In genomic region chr11:53632122-53632733, GRCm38 (mm10) we compare ENCODE assay signal across 12 mouse cellular contexts. TPM values are rescaled to one million over a fixed set of nuclear protein-coding genes. Genes with fewer than 3 reads are reported as not detected.
DNase-seq lines count a peak whose midpoint lies in the region; ATAC-seq and TF ChIP-seq lines count a peak whose summit lies in the region.
"Had no signal": no experiment of that assay in that cellular context is flagged by ENCODE, and none has a peak within 500 bp of the region (broad histone marks: within the 10 kb centered on the region; RNA-seq: fewer than 3 reads in every experiment).

No protein-coding gene starts in this region.

- DNase-seq in heart, postnatal 0 days (ENCODE audit: low spot score), result no peak
- DNase-seq in heart, adult 11 months, result no peak
- peak; percentile 21 for DNase-seq in midbrain, embryonic 10.5 days (ENCODE audit: low spot score)
- no peak for DNase-seq in spleen, postnatal 10 days (ENCODE audit: low spot score in 2 of 2)
- no peak for DNase-seq in right cerebral cortex, postnatal 25 days
- DNase-seq: cerebellum, adult 8-10 months had no signal

- WGBS in heart, postnatal 0 days, result 70% methylated on average over 14 of the region's 14 CpGs
- WGBS in midbrain, embryonic 10.5 days, result 73% methylated on average over 14 of the region's 14 CpGs
- 69% methylated on average over 14 of the region's 14 CpGs for WGBS in midbrain, embryonic 16.5 days
- 76% methylated on average over 14 of the region's 14 CpGs for WGBS in small intestine, adult 2 months

- 0 out of 2 replicates have a peak, but pooled peaks cover 4% of the 10 kb centered on the region for H3K4me1 ChIP-seq in heart, postnatal 0 days (ENCODE audit: control insufficient read depth, insufficient read depth)
- peaks cover 17% of the 10 kb centered on the region for H3K4me1 ChIP-seq in midbrain, embryonic 10.5 days
- peaks cover 10% of the 10 kb centered on the region; the same call in 1 of the 2 replicates for H3K4me1 ChIP-seq in midbrain, embryonic 16.5 days (ENCODE audit: control insufficient read depth, insufficient read depth, low read length)
- H3K4me1 ChIP-seq in small intestine, adult 2 months (ENCODE audit: control insufficient read depth, insufficient read depth, insufficient read length, low read length), result peaks cover 5% of the 10 kb centered on the region; the same call in 1 of the 2 replicates

- no peak overlapping the region for H3K4me3 ChIP-seq in heart, postnatal 0 days (ENCODE audit: low read depth, low read length)
- no peak overlapping the region for H3K4me3 ChIP-seq in midbrain, embryonic 10.5 days
- H3K4me3 ChIP-seq in midbrain, embryonic 16.5 days (ENCODE audit: low read depth, low read length), result no peak overlapping the region
- no peak overlapping the region for H3K4me3 ChIP-seq in small intestine, adult 2 months (ENCODE audit: low read depth, low read length)
- H3K4me3 ChIP-seq: liver, embryonic 15.5 days had no signal

- no peak overlapping the region for H3K9ac ChIP-seq in heart, postnatal 0 days (replicated peaks; ENCODE audit: low read depth, low read length)
- H3K9ac ChIP-seq in midbrain, embryonic 16.5 days (ENCODE audit: low read depth, low read length), result no peak overlapping the region
- H3K9ac ChIP-seq: liver, embryonic 15.5 days had no signal

- no peak overlapping the region for H3K27ac ChIP-seq in heart, postnatal 0 days (ENCODE audit: low read depth)
- H3K27ac ChIP-seq in midbrain, embryonic 10.5 days (replicated peaks), result no peak overlapping the region
- H3K27ac ChIP-seq in midbrain, embryonic 16.5 days (ENCODE audit: low read length), result no peak overlapping the region
- no peak overlapping the region for H3K27ac ChIP-seq in small intestine, adult 2 months (ENCODE audit: insufficient read depth, low read depth, low read length)
- H3K27ac ChIP-seq: liver, embryonic 15.5 days had no signal

- TF ChIP-seq EP300 in heart, postnatal 0 days (IDR thresholded peaks at IDR 0.05; ENCODE audit: low read depth), result no peak

- peak; percentile 54 for TF ChIP-seq CTCF in heart, postnatal 0 days (IDR thresholded peaks at IDR 0.05; ENCODE audit: low read depth)
- TF ChIP-seq CTCF in small intestine, adult 2 months (IDR thresholded peaks at IDR 0.05; ENCODE audit: extremely low read depth, insufficient read length, insufficient replicate concordance, low read depth, low read length), result peak; percentile 11; the same call in 1 of the 2 replicates

- ATAC-seq in heart, postnatal 0 days (ENCODE audit: insufficient read depth, low read depth), result no peak
- ATAC-seq in midbrain, embryonic 16.5 days, result no peak
- ATAC-seq in common myeloid progenitor, adult 5-6 weeks (replicated peaks; ENCODE audit: low read depth, poor library complexity, severe bottlenecking), result peak; percentile 35; the same call in 1 of the 2 replicates

- no peak for TF ChIP-seq POLR2A in small intestine, adult 2 months (IDR thresholded peaks at IDR 0.05; ENCODE audit: low read depth, low read length)

- no peak overlapping the region for H3K4me2 ChIP-seq in heart, postnatal 0 days (ENCODE audit: low read depth, low read length)
- no peak overlapping the region for H3K4me2 ChIP-seq in midbrain, embryonic 16.5 days (ENCODE audit: low read length)
- H3K4me2 ChIP-seq: liver, embryonic 15.5 days had no signal

- H3K27me3 ChIP-seq in heart, postnatal 0 days (ENCODE audit: control insufficient read depth, insufficient read depth, low read length), result peaks cover 24% of the 10 kb centered on the region
- H3K27me3 ChIP-seq in midbrain, embryonic 10.5 days (ENCODE audit: low read depth, poor library complexity, severe bottlenecking), result peaks cover 44% of the 10 kb centered on the region
- H3K27me3 ChIP-seq in midbrain, embryonic 16.5 days (ENCODE audit: control insufficient read depth, insufficient read depth, low read depth, low read length), result peaks cover 12% of the 10 kb centered on the region
- H3K27me3 ChIP-seq in small intestine, adult 2 months (ENCODE audit: control insufficient read depth, insufficient read depth, low read length), result peaks cover 11% of the 10 kb centered on the region

- no peaks in the 10 kb centered on the region for H3K36me3 ChIP-seq in heart, postnatal 0 days (replicated peaks; ENCODE audit: control insufficient read depth, insufficient read depth, low read length)
- H3K36me3 ChIP-seq in midbrain, embryonic 10.5 days, result no peaks in the 10 kb centered on the region
- no peaks in the 10 kb centered on the region for H3K36me3 ChIP-seq in midbrain, embryonic 16.5 days (ENCODE audit: control insufficient read depth, insufficient read depth, low read length)
- H3K36me3 ChIP-seq in small intestine, adult 2 months (ENCODE audit: control insufficient read depth, insufficient read depth, low read length), result no peaks in the 10 kb centered on the region
- H3K36me3 ChIP-seq: liver, embryonic 15.5 days had no signal

- no peaks in the 10 kb centered on the region for H3K9me3 ChIP-seq in heart, postnatal 0 days (replicated peaks; ENCODE audit: control insufficient read depth, low read length)
- no peaks in the 10 kb centered on the region for H3K9me3 ChIP-seq in midbrain, embryonic 10.5 days (replicated peaks)
- H3K9me3 ChIP-seq in midbrain, embryonic 16.5 days (replicated peaks; ENCODE audit: control insufficient read depth, low read length, poor library complexity, severe bottlenecking), result no peaks in the 10 kb centered on the region
- H3K9me3 ChIP-seq: liver, embryonic 15.5 days had no signal

RNA-seq across cellular contexts. Expression of gene Il13, which starts 2.3 kb away (rescaled TPM):
- not detected in 2 replicates for total RNA-seq in heart, postnatal 0 days (2014; rRNA removed; ENCODE audit: low replicate concordance)
- polyA plus RNA-seq in heart, postnatal 0 days (2015; fragmentation: Nextera tagmentation; extraction: Ambion mirVana), result not detected in 2 replicates
- polyA plus RNA-seq in midbrain, embryonic 10.5 days (2016; fragmentation: Nextera tagmentation; extraction: Ambion mirVana), result not detected in 2 replicates
- not detected in 2 replicates for polyA plus RNA-seq in midbrain, embryonic 16.5 days (2015; fragmentation: Nextera tagmentation; extraction: Ambion mirVana)
- total RNA-seq in common myeloid progenitor, adult 5-6 weeks (2017), result 2.1 TPM in 1 of 2 replicates, not detected in the other
- 0.30 and 0.41 TPM in 2 replicates for polyA plus RNA-seq in small intestine, adult 2 months (2012; rRNA removed)
- total RNA-seq: heart, postnatal 10 days; layer of hippocampus, adult 18-20 months had no signal
- polyA plus RNA-seq: liver, embryonic 15.5 days had no signal

RNA-seq across cellular contexts. Expression of gene Il4, which starts 13.8 kb away (rescaled TPM):
- total RNA-seq in heart, postnatal 0 days (2014; rRNA removed; ENCODE audit: low replicate concordance), result not detected in 2 replicates
- 0.30 TPM in 1 of 2 replicates, not detected in the other for polyA plus RNA-seq in heart, postnatal 0 days (2015; fragmentation: Nextera tagmentation; extraction: Ambion mirVana)
- polyA plus RNA-seq in midbrain, embryonic 10.5 days (2016; fragmentation: Nextera tagmentation; extraction: Ambion mirVana), result 1.0 and 1.3 TPM in 2 replicates
- polyA plus RNA-seq in midbrain, embryonic 16.5 days (2015; fragmentation: Nextera tagmentation; extraction: Ambion mirVana), result 5.2 and 5.5 TPM in 2 replicates
- total RNA-seq in common myeloid progenitor, adult 5-6 weeks (2017), result 0.73 TPM in 1 of 2 replicates, not detected in the other
- polyA plus RNA-seq in small intestine, adult 2 months (2012; rRNA removed), result not detected in 2 replicates
- total RNA-seq: heart, postnatal 10 days; layer of hippocampus, adult 18-20 months had no signal
